Mouse (Mus musculus) thymus, postnatal 14 days (tissue): ENCODE measurements around the gene Fkrp.
A peak's percentile ranks its signal among the peaks of the same experiment; 100 is the strongest.

ENCODE experiments used
- DNase-seq: peaks from one replicate; pipeline ENCODE4 v3.0.0; 2021

Gene Fkrp

GRCm38 (mm10) chr7:16830449-16830848 is 13.9 kb upstream of the Fkrp start:
- no peak for DNase-seq

- no peak for DNase-seq
Observed at GRCm38 (mm10) chr7:16827274-16827673, 10.7 kb upstream of the Fkrp start.

- no peak for DNase-seq
Observed at GRCm38 (mm10) chr7:16826571-16826970, 10.0 kb upstream of the Fkrp start.

- peak; percentile 72 for DNase-seq
Observed at GRCm38 (mm10) chr7:16825785-16826184, 9.3 kb upstream of the Fkrp start.

- DNase-seq = no peak
Observed at GRCm38 (mm10) chr7:16823734-16824133, 7.2 kb upstream of the Fkrp start.

- no peak for DNase-seq
Observed at GRCm38 (mm10) chr7:16821669-16822101, 5.2 kb upstream of the Fkrp start.

GRCm38 (mm10) chr7:16821091-16821490 is 4.6 kb upstream of the Fkrp start:
- no peak for DNase-seq

GRCm38 (mm10) chr7:16820271-16820763 is 3.8 kb upstream of the Fkrp start:
- DNase-seq = no peak

- DNase-seq = no peak
Observed at GRCm38 (mm10) chr7:16819794-16820193, 3.3 kb upstream of the Fkrp start.

- no peak for DNase-seq
Observed at GRCm38 (mm10) chr7:16817693-16818092, 1.2 kb upstream of the Fkrp start.

GRCm38 (mm10) chr7:16816078-16816474 is 456 bp downstream of the Fkrp start:
- peak; percentile 89 for DNase-seq

- DNase-seq = no peak
Observed at GRCm38 (mm10) chr7:16815351-16815941, 1.1 kb downstream of the Fkrp start, which contains the start of gene Strn4. TSS of gene Strn4 (plus strand) at chr7:16815889.

- no peak for DNase-seq
Observed at GRCm38 (mm10) chr7:16812505-16812904, 4.0 kb downstream of the Fkrp start.

- DNase-seq = no peak
Observed at GRCm38 (mm10) chr7:16811649-16812070, 4.9 kb downstream of the Fkrp start.

- no peak for DNase-seq
Observed at GRCm38 (mm10) chr7:16810920-16811648, 5.4 kb downstream of the Fkrp start.

GRCm38 (mm10) chr7:16810399-16810919 is 6.1 kb downstream of the Fkrp start:
- DNase-seq = no peak

- DNase-seq = peak; percentile 62
Observed at GRCm38 (mm10) chr7:16809739-16810138, 6.8 kb downstream of the Fkrp start.

- DNase-seq = no peak
Observed at GRCm38 (mm10) chr7:16808647-16809046, 7.9 kb downstream of the Fkrp start.

- DNase-seq = peak; percentile 44
Observed at GRCm38 (mm10) chr7:16807936-16808335, 8.6 kb downstream of the Fkrp start.

- peak; percentile 45 for DNase-seq
Observed at GRCm38 (mm10) chr7:16804409-16805028, 12.0 kb downstream of the Fkrp start.

- peak; percentile 58 for DNase-seq
Observed at GRCm38 (mm10) chr7:16794886-16795285, 21.6 kb downstream of the Fkrp start.

- DNase-seq = no peak
Observed at GRCm38 (mm10) chr7:16793010-16793725, 23.4 kb downstream of the Fkrp start.

GRCm38 (mm10) chr7:16792316-16792715 is 24.2 kb downstream of the Fkrp start:
- DNase-seq = no peak
